26 mouse cellular contexts compared by ENCODE assay signal in the genomic region with DNA sequence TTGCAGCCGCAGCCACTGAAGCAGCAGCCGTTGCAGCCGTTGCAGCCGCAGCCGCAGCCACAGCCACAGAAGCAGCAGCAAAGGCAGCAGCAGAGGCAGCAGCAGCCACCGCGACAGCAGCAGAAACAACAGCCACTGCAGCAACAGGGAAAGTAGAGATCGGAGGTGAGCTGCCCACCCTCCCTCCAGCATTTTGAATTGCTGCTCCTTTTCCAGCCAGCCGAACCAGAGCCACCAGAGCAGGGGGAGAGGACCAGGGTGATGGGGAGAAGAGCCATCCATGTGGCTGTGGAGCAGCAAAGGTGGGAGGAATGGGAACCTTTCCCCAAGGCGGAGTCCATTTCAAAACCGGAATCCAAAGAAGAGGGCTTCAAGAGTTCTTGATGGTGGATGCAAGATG. TPM values are rescaled to one million over a fixed set of nuclear protein-coding genes. Genes with fewer than 3 reads are reported as not detected.
"Had no signal": no experiment of that assay in that cellular context is flagged by ENCODE, and none has a peak within 500 bp of the region (broad histone marks: within the 10 kb centered on the region; RNA-seq: fewer than 3 reads in every experiment).

No protein-coding gene starts in this region.

- H3K4me3 ChIP-seq: liver, embryonic 15.5 days; lung, embryonic 15.5 days; megakaryocyte, embryonic 14.5 days; midbrain, embryonic 13.5 days; midbrain, embryonic 15.5 days; neural tube, embryonic 12.5 days; stomach, embryonic 15.5 days had no signal

- H3K4me2 ChIP-seq: liver, embryonic 15.5 days; lung, embryonic 15.5 days; midbrain, embryonic 11.5 days; midbrain, embryonic 13.5 days; midbrain, embryonic 15.5 days; neural tube, embryonic 12.5 days; stomach, embryonic 15.5 days had no signal

- DNase-seq: liver, postnatal 0 days; lung, adult 2 months; lung, postnatal 14 days; lung, postnatal 36 days; right cerebral cortex, postnatal 14 days; thymus, adult 18-20 months; thymus, postnatal 14 days; thymus, postnatal 36 days had no signal

- H3K4me1 ChIP-seq: liver, embryonic 15.5 days; megakaryocyte, embryonic 14.5 days; midbrain, embryonic 13.5 days; midbrain, embryonic 15.5 days; neural tube, embryonic 12.5 days had no signal

- H3K27me3 ChIP-seq: liver, embryonic 15.5 days; lung, embryonic 15.5 days; midbrain, embryonic 13.5 days; midbrain, embryonic 15.5 days; neural tube, embryonic 12.5 days; stomach, embryonic 15.5 days had no signal

- H3K9me3 ChIP-seq: liver, embryonic 15.5 days; lung, embryonic 15.5 days; megakaryocyte, embryonic 14.5 days; midbrain, embryonic 13.5 days; midbrain, embryonic 15.5 days; stomach, embryonic 15.5 days had no signal

- ATAC-seq: liver, postnatal 0 days; lung, postnatal 0 days; midbrain, embryonic 13.5 days; midbrain, embryonic 15.5 days had no signal

- H3K9ac ChIP-seq: liver, embryonic 15.5 days; liver, postnatal 0 days; lung, embryonic 15.5 days; midbrain, embryonic 13.5 days; midbrain, embryonic 15.5 days; neural tube, embryonic 12.5 days; stomach, embryonic 15.5 days had no signal

- H3K27ac ChIP-seq: liver, embryonic 15.5 days; lung, embryonic 15.5 days; macrophage; midbrain, embryonic 13.5 days; midbrain, embryonic 15.5 days; neural tube, embryonic 12.5 days; stomach, embryonic 15.5 days; stomach, postnatal 0 days had no signal

- H3K36me3 ChIP-seq: liver, embryonic 15.5 days; lung, embryonic 15.5 days; midbrain, embryonic 13.5 days; midbrain, embryonic 15.5 days; neural tube, embryonic 12.5 days; stomach, embryonic 15.5 days had no signal

RNA-seq across cellular contexts. Expression of gene Fam170b, which starts 2.4 kb away (rescaled TPM):
- total RNA-seq: megakaryocyte progenitor cell, adult 5-6 weeks; midbrain, postnatal 0 days; neutrophil, adult 5-6 weeks had no signal
- polyA plus RNA-seq: lung, adult 2 months; macrophage; midbrain, embryonic 11.5 days; midbrain, embryonic 13.5 days; midbrain, embryonic 15.5 days; midbrain, postnatal 0 days; neural tube, embryonic 12.5 days; neural tube, embryonic 14.5 days; spleen, adult 2 months; stomach, embryonic 15.5 days; stomach, postnatal 0 days; thymus, postnatal 0 days had no signal

RNA-seq across cellular contexts. Expression of gene Vstm4, which starts 20.4 kb away (rescaled TPM):
- total RNA-seq: megakaryocyte progenitor cell, adult 5-6 weeks; monocyte, adult 5-6 weeks; neutrophil, adult 5-6 weeks had no signal
